Mouse (Mus musculus): ENCODE results near the gene Rassf5.

DNA sequence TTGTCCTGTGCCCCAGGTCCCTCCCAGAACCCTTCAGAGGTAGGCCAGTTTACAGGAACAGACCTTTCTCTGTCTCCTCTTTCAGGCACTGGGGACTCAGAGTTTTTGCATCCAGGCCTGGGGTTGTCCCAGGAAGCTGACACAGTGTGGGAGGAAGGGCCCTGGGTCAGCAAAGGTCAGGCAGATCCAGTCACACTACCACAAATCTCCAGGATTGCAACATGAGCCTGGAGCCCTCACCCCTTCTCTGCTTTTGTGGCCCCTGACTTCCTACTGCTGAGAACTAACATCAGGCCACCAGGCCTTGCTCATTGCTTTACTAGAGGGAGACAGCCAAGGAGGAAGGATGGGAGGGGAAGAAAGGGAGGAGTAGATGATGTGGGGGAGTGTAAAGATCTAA lies 31.8 kb upstream of the Rassf5 start:
- TF ChIP-seq CTCF (IDR thresholded peaks at IDR 0.05; ENCODE audit: borderline replicate concordance, control insufficient read depth, extremely low read depth, insufficient read depth, low read length, poor library complexity) = no peak
- no peak for TF ChIP-seq POLR2A (IDR thresholded peaks at IDR 0.05; ENCODE audit: control insufficient read depth, extremely low read depth, insufficient read depth, low read length, poor library complexity)
